Mouse (Mus musculus): ENCODE measurements at regions not wholly inside any gene's neighbourhood (a gene's known extent, or its start where the extent isn't known, plus 50 kb on each side); places are given as distances from the start of the nearest gene placed in this dataset.

DNA sequence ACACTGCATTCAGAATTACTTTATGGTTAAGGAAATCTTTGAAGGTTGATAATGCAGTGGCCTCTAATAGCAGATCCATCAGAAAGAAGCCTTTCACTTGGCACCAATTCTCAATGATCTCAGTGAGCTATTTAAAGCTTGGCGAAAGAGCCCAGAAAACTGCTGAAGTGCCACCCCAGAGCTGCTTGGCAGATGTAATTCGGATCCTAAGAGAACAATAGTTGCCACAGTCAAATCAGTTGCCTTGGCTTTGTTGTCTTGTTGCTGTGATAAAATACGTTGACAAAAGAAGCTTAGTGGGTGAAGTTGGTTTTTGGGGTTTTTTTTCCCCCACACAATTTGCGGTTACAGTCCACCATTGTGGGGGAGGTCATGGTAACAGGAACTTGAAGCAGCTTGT lies 449.4 kb downstream of the Pik3r1 start:
- Histone ChIP-seq H3K27ac (ENCODE audit: insufficient read depth, low read length) (no peak overlapping the region), H3K27me3 (ENCODE audit: control insufficient read depth, insufficient read depth, low read length) (no peaks in the 10 kb centered on the region), H3K4me1 (ENCODE audit: control insufficient read depth, insufficient read depth, insufficient read length) (no peaks in the 10 kb centered on the region), H3K4me3 (ENCODE audit: extremely low read depth, insufficient read depth, insufficient read length) (no peak overlapping the region), H3K36me3 (ENCODE audit: control insufficient read depth, insufficient read depth, low read length) (no peaks in the 10 kb centered on the region)
- no peak for DNase-seq (ENCODE audit: low read depth in 1 of 2, low spot score in 2 of 2)
- 65% methylated on average over 4 of the region's 4 CpGs for WGBS
- no peak for TF ChIP-seq POLR2A (IDR thresholded peaks at IDR 0.05; ENCODE audit: low read depth, low read length)
- no peak for TF ChIP-seq CTCF (IDR thresholded peaks at IDR 0.05; ENCODE audit: extremely low read depth, insufficient read depth, insufficient read length, insufficient replicate concordance)

DNA sequence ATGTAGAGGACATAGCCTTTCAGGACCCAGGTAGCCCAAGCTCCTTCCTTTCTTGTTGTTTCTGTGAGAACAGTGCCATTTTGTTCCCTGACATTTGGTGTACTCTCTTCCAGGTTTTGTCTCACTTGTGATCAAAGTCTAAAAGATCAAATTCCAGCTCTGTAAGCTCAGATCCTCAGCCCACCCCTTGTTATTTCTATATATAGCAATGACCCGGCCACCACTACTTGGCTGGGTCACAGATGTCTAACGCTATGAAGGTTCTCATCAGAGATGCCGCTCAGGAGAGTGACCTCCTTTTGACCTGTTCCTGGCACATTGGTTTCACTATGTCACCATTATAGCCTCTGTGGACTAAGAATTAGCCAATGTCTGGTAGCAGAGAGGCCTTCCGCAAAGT lies 451.7 kb downstream of the Pik3r1 start:
- TF ChIP-seq POLR2A (IDR thresholded peaks at IDR 0.05; ENCODE audit: low read depth, low read length) (no peak), CTCF (IDR thresholded peaks at IDR 0.05; ENCODE audit: extremely low read depth, insufficient read depth, insufficient read length, insufficient replicate concordance) (no peak)
- H3K4me1 ChIP-seq (ENCODE audit: control insufficient read depth, insufficient read depth, insufficient read length) = no peaks in the 10 kb centered on the region
- no peak overlapping the region for H3K27ac ChIP-seq (ENCODE audit: insufficient read depth, low read length)
- 92% methylated on average over 4 of the region's 4 CpGs for WGBS
- DNase-seq (ENCODE audit: low read depth in 1 of 2, low spot score in 2 of 2) = no peak
- H3K4me3 ChIP-seq (ENCODE audit: extremely low read depth, insufficient read depth, insufficient read length) = no peak overlapping the region
- H3K27me3 ChIP-seq (ENCODE audit: control insufficient read depth, insufficient read depth, low read length) = no peaks in the 10 kb centered on the region
- H3K36me3 ChIP-seq (ENCODE audit: control insufficient read depth, insufficient read depth, low read length) = no peaks in the 10 kb centered on the region

DNA sequence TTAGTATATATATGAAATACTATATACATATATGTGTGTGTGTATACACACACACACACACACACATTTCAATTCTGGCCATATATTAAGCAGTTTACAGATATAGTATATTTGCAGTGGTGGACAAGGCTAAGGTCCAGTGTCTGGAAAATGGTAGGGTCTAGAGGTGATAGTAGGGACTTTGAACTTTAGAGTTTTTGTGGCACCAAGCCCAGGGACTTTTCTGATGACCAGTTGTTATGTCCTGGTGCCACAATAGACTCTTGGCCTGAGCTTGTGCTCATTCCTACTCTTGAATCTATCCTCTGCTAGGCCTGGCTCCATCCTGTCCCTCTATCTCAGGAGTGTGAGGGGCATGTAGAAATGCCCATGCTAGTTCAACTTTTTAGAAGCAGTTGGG lies 454.0 kb downstream of the Pik3r1 start:
- TF ChIP-seq CTCF (IDR thresholded peaks at IDR 0.05; ENCODE audit: extremely low read depth, insufficient read depth, insufficient read length, insufficient replicate concordance) (no peak), POLR2A (IDR thresholded peaks at IDR 0.05; ENCODE audit: low read depth, low read length) (no peak)
- DNase-seq (ENCODE audit: low read depth in 1 of 2, low spot score in 2 of 2) = no peak

DNA sequence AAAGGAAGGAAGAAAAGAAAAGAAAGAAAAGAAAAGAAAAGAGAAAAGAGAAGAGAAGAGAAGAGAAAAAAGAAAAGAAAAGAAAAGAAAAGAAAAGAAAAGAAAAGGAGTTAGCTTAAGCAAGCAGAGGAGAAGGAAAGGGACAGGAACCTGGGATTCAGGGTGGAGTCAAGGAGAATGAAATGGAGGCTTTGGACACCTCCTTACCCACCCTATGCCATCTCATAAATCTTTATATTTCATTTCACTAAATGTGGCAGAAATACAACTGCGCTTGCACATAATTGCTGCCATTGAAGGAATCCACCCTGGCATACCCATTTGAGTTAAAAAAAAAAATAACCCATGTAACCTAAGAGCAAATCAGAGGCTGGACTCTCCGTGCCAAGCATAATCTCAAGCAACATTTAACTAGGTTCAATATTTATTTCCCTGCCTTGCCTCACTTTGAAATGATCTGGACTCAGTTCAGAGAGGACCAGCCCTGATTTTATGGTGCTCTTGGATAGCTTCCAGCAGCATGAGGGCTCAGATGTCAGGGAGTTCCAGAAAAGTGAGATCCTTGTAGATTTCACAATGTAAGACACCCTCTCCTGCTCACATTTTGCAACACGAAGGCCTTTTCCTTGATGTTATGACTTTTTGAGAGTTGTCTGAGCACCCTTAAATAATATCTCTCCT lies 456.2 kb downstream of the Pik3r1 start:
- Histone ChIP-seq H3K27me3 (ENCODE audit: control insufficient read depth, insufficient read depth, low read length) (no peaks in the 10 kb centered on the region), H3K36me3 (ENCODE audit: control insufficient read depth, insufficient read depth, low read length) (no peaks in the 10 kb centered on the region), H3K27ac (ENCODE audit: insufficient read depth, low read length) (no peak overlapping the region), H3K4me1 (ENCODE audit: control insufficient read depth, insufficient read depth, insufficient read length) (no peaks in the 10 kb centered on the region), H3K4me3 (ENCODE audit: extremely low read depth, insufficient read depth, insufficient read length) (no peak overlapping the region)
- WGBS = 86% methylated on average over 3 of the region's 3 CpGs
- DNase-seq (ENCODE audit: low read depth in 1 of 2, low spot score in 2 of 2) = no peak
- TF ChIP-seq POLR2A (IDR thresholded peaks at IDR 0.05; ENCODE audit: low read depth, low read length) (no peak), CTCF (IDR thresholded peaks at IDR 0.05; ENCODE audit: extremely low read depth, insufficient read depth, insufficient read length, insufficient replicate concordance) (no peak)

More for the DNA sequence above, 454.0 kb downstream of the Pik3r1 start:
- no peak overlapping the region for H3K4me3 ChIP-seq (ENCODE audit: extremely low read depth, insufficient read depth, insufficient read length)
- no peaks in the 10 kb centered on the region for H3K4me1 ChIP-seq (ENCODE audit: control insufficient read depth, insufficient read depth, insufficient read length)
- no peaks in the 10 kb centered on the region for H3K36me3 ChIP-seq (ENCODE audit: control insufficient read depth, insufficient read depth, low read length)
- H3K27me3 ChIP-seq (ENCODE audit: control insufficient read depth, insufficient read depth, low read length) = no peaks in the 10 kb centered on the region
- H3K27ac ChIP-seq (ENCODE audit: insufficient read depth, low read length) = no peak overlapping the region

DNA sequence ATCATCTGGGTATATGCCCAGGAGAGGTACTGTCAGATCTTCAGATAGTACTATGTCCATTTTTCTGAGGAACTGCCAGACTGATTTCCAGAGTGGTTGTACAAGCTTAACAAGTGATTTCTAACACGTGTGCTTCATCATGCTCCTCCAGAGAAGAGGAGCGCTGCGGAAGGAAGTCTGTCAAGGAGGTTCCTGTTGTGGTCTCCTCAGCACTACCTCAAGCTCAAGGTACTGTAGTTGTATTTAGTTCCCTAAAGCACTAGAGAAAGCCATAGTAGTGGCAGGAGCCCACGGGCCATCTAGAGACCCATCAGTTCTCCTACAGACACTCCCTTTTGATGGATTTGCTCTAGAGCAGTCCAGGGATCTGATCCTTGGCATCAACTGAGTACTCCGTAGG lies 459.3 kb downstream of the Pik3r1 start:
- no peak for DNase-seq (ENCODE audit: low read depth in 1 of 2, low spot score in 2 of 2)
- WGBS = 21% methylated on average over 5 of the region's 5 CpGs
- H3K27ac ChIP-seq (ENCODE audit: insufficient read depth, low read length) = no peak overlapping the region
- no peaks in the 10 kb centered on the region for H3K4me1 ChIP-seq (ENCODE audit: control insufficient read depth, insufficient read depth, insufficient read length)
- no peaks in the 10 kb centered on the region for H3K27me3 ChIP-seq (ENCODE audit: control insufficient read depth, insufficient read depth, low read length)
- no peaks in the 10 kb centered on the region for H3K36me3 ChIP-seq (ENCODE audit: control insufficient read depth, insufficient read depth, low read length)
- no peak overlapping the region for H3K4me3 ChIP-seq (ENCODE audit: extremely low read depth, insufficient read depth, insufficient read length)
- no peak for TF ChIP-seq CTCF (IDR thresholded peaks at IDR 0.05; ENCODE audit: extremely low read depth, insufficient read depth, insufficient read length, insufficient replicate concordance)
- no peak for TF ChIP-seq POLR2A (IDR thresholded peaks at IDR 0.05; ENCODE audit: low read depth, low read length)

DNA sequence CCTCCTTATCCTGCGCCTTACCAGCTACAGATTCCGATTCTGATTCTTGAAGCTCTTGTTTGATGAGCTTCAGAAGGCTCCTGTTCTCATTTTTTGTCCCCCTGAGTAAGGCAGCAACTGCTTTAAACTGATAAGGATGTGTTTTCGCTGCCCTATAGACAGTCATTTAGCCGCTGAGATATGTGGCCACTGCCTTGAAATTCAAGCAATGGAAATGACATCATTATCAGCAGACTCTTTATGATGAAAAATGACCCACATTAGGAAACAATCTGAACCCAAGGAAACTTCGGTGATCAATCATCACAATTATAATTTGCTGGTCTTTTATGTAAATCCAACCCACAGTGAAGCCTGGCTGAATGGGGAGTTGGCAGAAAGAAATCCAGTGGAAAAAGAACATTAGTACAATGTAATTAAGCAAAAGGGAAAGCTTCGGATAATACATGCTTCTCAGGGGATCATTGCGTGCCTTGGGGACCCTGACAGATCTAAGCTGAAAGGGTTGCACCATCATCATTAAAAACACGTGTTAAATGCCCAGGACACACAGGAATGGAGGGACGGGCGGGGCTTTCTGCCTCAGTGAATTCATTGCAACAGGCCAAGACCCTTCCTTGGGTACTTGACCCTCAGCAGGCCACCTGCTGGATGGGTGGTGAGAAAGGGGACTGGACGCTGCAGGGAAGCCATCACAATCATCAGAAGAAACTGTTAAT lies 462.2 kb downstream of the Pik3r1 start:
- TF ChIP-seq POLR2A (IDR thresholded peaks at IDR 0.05; ENCODE audit: low read depth, low read length) = no peak
- no peak for TF ChIP-seq CTCF (IDR thresholded peaks at IDR 0.05; ENCODE audit: extremely low read depth, insufficient read depth, insufficient read length, insufficient replicate concordance)
- WGBS = 89% methylated on average over 11 of the region's 11 CpGs
- DNase-seq (ENCODE audit: low read depth in 1 of 2, low spot score in 2 of 2) = no peak
- H3K27me3 ChIP-seq (ENCODE audit: control insufficient read depth, insufficient read depth, low read length) = no peaks in the 10 kb centered on the region
- H3K4me1 ChIP-seq (ENCODE audit: control insufficient read depth, insufficient read depth, insufficient read length) = no peaks in the 10 kb centered on the region
- no peak overlapping the region for H3K27ac ChIP-seq (ENCODE audit: insufficient read depth, low read length)
- no peaks in the 10 kb centered on the region for H3K36me3 ChIP-seq (ENCODE audit: control insufficient read depth, insufficient read depth, low read length)
- no peak overlapping the region for H3K4me3 ChIP-seq (ENCODE audit: extremely low read depth, insufficient read depth, insufficient read length)

DNA sequence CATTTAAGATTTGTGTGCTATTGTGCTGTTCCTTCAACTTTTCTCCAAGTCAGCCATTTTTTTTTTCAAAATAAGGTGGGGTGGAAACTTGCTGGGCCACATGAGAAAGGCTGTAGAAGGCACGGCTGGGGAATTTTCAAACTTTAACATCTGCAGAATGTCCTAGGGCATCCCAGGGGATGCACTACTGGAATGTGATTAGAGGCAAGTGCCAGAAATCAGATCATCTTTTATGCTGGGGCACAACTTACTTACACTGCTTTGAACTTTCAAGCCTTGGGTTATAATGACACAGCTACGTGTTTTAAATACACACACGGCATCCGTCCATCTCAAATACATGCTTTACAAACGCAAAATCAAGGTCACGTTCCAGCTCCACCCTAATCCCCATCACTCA lies 463.0 kb downstream of the Pik3r1 start:
- TF ChIP-seq CTCF (IDR thresholded peaks at IDR 0.05; ENCODE audit: extremely low read depth, insufficient read depth, insufficient read length, insufficient replicate concordance) = no peak
- TF ChIP-seq POLR2A (IDR thresholded peaks at IDR 0.05; ENCODE audit: low read depth, low read length) = no peak
- Histone ChIP-seq H3K4me1 (ENCODE audit: control insufficient read depth, insufficient read depth, insufficient read length) (no peaks in the 10 kb centered on the region), H3K4me3 (ENCODE audit: extremely low read depth, insufficient read depth, insufficient read length) (no peak overlapping the region), H3K27me3 (ENCODE audit: control insufficient read depth, insufficient read depth, low read length) (no peaks in the 10 kb centered on the region), H3K36me3 (ENCODE audit: control insufficient read depth, insufficient read depth, low read length) (no peaks in the 10 kb centered on the region), H3K27ac (ENCODE audit: insufficient read depth, low read length) (no peak overlapping the region)
- DNase-seq (ENCODE audit: low read depth in 1 of 2, low spot score in 2 of 2) = no peak
- WGBS = 94% methylated on average over 6 of the region's 6 CpGs

All from spleen, adult 2 months (tissue).